Mouse (Mus musculus): ENCODE results near the gene Zfp648.

The Zfp648 gene

DNA sequence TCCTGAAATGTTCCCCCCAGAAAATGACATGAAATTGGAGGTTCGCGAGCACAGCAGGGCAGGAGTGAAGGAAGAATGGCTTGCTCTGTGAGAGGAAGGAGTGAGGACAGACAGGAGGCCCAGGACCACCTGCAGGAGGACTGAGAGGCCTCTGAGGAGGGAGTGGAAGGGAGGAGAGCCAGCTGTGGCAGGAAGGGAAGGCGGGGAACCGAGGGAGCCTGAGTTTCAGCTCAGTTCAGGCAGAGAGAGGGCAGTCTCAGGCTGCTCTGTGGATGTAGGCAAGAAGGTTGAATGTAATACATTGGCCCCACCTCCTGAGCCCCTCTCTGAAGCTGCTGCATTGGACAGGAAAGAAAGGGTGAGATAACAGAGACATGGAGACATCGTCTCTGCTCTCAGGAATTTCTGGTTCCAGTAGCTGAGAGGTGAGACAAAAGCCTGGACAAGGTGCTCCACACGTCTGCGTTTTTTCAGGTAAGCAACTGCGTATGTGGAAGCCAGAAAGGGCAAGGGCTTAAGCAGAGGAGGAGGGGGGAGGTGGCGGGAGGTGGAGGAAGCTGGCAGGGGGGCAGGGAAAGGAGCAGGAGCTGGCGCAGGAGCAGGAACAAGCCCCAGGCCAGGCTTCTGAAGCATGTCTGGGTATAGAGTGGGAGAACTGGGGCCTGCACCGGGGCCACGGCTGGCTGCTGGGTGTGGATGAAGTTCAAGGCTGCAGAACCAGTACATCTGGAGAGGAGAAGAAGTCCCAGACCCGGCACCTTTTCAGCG is at the start of gene Zfp648:
Gene Zfp648 (plus strand): TSS at position 233 of the 768 bp plus-strand sequence.
- DNase-seq (ENCODE audit: low spot score in 2 of 2): no peak

DNA sequence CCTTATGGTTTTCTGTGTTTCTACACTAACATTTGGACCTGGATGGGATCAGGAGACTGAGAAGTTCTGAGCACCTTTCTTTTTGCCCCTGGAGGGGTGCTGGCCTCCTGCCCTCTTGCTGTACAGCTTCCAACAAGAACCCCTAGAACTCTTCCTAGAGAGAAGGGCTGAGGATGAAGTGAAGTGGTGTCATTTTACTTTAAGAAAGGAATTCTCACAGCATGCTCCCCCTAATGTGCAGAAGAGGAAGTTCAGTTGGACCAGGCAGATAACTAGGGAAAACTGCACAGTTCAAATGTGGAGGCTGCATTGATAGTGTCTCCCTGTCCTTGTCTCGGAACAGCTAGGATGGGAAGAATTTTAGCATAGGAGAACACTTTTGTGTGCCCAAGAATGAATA is 48.4 kb upstream of the Zfp648 start:
- DNase-seq (ENCODE audit: low spot score in 2 of 2): no peak

DNA sequence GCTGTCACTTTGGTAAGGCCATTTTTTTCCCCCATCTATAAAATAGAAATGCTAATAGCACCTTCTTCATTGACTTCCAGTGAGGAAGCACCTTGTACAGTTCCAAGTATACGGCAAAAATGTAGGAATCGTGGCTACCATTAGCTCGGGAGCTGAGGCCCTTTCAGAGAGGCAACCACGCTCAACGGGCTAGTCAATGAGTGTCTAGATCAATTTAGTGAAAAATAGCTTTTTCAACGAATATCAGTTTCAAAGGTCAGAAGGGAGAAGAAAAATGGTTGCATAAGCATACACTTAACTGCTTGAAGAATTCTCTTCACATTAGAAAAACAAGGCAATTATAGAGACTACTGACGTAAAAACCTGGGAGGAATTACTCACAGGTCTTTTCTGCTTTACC is 47.2 kb upstream of the Zfp648 start:
- no peak for DNase-seq (ENCODE audit: low spot score in 2 of 2)

DNA sequence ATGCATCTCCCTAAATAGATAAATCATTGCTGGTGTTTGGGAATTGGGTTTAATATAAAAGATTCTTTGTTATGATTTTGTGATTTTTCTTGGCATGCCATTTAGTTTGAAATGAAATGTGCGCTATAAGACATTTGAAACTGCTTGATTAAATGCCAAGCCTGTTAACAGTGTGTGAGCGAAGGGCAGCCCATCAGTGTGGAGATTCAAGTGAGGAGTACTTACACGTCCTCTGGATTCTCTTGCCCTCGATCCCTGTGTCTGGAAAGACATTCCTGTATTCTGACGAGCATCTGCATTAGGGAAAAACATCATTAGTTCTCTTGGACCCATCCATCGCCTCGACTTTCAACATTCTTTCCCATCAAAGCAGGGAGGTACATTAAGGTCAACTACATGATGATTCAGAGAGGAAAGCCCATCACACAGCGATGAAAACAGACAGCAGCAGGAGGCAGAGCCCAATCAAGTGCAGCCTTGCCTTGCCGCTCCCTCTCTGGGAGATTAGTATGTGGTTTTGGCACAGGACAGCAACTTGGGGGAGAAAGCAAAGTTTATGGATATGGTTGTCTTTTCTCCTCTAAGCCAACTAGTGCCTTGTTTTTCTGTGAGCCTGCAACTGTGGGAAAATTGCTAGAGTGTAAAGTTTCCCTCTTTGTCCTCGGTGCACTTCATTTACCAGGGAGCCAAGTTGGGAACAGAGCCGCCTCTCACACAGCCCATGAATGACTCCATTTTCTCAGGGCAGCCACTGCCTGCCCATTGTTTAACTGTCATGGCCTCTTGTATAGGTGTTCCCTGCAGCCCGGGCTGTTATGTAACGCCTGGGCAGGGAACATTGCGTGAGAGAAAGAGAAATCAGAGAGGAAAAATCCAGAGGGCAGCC is 44.6 kb upstream of the Zfp648 start:
- DNase-seq (ENCODE audit: low spot score in 2 of 2): peak in 1 of 2 experiments; percentile 34

DNA sequence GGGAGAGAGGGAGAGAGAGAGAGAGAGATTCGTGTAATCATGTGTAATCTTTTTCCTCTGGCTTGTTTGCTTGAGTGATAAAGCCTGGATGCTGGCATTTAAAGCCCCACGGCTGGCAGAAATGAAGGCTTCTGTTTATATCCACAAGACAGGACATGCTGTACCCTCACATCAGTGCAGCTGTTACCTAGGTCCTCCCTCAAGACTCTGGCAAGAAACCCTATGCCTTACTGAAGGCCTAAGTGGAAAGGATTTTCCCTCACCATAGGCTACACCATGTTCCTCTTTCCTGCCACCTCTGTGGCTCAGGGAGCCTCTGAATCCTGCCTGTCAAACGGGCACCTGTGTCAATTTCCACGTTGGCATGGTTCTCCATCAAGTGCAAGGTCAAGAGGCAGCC is 43.9 kb upstream of the Zfp648 start:
- peak in 1 of 2 experiments; percentile 28 for DNase-seq (ENCODE audit: low spot score in 2 of 2)

DNA sequence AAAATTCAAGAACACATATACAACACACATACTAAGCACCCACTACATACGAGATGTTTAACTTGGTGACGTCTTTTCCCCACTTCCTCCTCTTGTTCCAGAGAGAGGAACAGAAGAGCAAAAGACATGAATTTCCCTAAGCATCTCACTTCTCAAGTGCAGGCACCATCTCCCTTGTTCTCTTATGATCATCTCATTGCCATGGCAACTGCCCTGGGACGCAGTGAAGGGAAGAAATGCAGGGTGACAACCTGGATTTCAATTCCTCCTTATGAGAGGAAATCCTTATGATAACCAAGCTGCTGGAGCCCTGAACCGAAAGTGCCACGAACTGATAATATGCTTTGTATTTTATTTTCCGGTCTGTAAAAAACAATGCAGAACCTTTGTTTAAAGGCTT is 33.3 kb upstream of the Zfp648 start:
- DNase-seq (ENCODE audit: low spot score in 2 of 2): no peak

DNA sequence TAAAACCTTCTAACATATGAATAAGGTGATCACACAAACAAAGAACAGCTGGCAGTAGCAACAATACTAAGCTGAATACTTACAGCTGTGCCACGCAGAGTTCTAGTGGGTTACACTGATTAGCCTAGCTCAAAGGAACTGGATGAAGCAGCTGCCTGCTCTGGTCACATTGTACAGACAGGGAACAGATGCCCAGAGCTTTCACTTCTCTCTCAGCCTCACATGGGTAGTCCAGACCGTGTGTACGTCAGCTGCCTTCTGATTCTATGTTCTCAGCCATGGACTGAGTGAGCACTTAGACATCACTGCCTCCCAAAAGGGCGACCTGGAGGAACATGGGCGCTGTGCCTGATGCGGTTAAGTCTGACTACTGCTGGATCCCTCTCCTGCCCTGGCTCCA is 25.7 kb upstream of the Zfp648 start:
- no peak for DNase-seq (ENCODE audit: low spot score in 2 of 2)

DNA sequence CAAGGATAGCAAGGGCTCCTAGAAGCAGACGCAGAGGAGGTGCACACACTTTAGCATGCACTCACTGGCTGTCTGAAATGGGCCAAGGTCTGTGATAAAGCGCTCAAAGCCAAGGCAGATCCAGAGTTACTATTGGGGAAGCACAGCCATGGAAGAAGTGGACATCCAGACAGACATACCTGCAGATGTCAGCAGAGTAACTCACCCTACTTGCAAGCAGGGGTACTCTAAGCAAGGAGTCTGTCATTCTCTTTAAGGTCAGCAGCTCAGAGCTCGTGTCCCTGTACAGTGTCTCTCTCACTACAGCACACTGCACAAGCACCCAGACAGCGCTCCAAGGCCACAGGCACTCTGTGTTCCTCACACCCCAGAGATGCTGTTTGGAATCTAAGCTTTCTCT is 23.2 kb upstream of the Zfp648 start:
- no peak for DNase-seq (ENCODE audit: low spot score in 2 of 2)

DNA sequence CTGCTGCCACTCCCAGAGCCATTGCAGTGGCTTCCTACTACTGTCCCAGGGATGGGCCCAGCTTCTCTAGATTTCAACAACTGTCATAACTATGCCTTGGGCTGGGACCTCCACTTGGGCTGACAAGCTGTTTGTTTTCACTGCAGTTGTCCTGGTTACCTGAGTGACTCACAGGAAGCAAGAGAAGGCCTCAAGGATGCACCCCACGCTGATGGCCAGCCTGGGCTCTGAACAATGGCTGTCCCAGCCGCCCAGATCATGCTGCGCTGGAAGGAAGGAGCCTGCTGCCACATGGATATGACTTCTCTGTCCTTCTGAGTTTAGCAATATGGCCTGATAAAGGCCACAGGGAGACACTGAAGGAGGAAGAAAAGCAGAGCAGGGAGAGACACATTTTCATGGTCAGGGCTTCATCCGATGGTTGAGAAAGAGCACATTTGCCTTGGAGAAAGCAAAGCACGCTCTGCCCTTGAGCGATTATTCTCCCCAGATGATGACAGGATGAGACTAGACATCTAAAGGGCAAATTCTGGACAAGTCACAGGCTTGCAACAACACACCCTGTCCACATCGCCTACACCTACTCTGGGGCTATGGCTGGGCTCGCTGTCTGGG is 22.3 kb upstream of the Zfp648 start:
- DNase-seq (ENCODE audit: low spot score in 2 of 2): no peak

DNA sequence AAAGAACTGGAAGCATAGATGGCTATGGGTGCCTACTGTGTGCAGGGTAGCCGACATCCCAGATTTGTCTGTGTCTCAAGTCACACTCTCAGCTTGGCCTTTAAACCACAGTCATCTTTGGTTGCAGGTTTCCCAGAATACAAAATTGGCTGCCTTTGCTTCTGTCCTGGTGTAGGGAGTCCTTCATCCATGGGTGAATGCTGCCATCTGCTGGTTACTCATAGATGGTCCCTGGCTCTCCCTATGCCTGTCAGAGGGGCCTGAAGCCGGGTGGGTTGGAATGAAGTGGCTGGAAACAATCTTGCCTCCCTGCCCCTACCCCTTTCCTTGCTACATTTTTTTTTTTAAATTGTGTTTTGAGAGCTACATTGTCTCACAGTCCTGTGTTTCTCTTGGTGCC is 20.0 kb upstream of the Zfp648 start:
- peak; percentile 64 to 77 for DNase-seq (ENCODE audit: low spot score in 2 of 2)

DNA sequence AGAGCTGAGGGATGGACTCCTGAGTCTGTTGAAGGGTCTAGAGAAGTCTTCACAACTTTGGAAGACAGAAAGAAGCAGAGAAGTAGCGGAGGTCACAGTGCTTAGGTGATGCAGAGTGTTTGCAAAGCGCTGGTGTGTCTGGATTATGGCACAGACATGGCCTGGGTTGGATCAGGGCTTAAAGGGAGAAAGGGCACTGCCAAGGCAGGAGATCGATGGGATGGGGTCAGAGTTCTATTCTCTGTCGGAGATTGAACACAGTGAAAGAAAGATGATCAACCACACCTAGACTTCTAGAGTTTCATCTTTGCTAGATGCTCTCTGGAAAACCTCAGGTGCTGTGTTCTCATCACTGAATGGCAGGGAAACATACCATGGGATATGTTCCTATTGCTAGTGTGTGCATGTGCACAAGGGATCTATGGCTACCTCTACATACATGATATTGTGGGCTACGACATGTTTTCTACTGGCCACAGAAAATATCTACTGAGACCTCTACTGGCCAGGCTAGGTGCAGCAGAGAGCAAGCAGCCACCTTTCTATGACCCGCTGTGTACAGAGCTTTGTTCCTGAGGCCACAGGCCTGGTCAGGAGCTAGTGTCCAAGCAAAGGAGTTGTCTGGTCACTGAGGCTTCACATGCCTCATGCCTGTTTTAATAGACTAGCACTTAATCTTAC is 18.5 kb upstream of the Zfp648 start:
- no peak for DNase-seq (ENCODE audit: low spot score in 2 of 2)

DNA sequence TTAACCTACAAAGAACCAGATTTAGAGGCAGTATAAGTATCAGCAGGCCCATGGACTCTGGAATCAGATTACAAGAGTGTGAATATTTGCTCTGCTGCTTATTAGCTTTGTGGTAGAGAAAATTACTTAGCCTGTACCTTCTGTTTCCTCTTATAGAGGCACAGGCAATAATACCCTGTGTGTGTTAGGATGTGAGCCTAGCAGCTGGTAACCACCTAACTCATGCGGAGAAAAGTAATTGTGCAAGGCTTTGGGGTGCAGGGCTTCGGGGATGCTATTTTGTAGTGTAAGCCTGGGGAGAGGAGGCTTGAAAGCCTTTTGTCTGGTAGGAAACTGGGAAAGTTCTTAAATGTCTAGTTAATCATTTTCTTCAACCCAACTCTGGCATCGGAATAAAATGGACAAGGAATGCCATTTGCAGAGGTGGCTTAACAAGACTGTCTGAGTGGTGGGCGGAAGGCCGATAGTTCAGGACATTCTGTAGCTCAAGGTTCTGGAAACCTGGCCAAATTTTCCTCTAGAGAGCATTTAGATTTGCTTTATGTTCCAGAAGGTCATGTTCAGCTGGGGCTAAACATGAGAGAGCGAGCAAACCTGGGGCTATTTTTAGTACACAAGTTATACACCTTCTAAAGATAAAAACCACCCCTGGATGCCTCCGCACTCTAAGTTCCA is 17.8 kb upstream of the Zfp648 start:
- no peak for DNase-seq (ENCODE audit: low spot score in 2 of 2)

DNA sequence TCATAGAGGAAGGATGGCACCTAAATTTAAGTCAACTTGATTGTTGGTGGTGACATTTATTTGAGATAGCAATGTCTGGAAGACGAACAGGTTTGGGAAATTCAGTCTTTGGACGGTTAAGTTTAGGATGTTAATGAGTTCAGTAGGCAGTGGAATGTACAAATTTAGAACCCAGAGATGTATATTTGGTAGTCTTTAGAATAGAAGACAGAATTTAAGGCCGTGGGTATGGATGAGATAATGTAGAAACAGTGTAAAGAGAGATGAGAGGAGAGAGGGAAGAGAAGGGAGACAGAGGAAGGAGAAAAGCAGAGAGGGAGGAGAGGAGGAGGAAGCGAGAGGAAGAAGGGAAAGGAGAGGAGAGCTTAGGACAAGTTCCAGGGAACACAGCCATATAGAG is 12.8 kb upstream of the Zfp648 start:
- DNase-seq (ENCODE audit: low spot score in 2 of 2): no peak

DNA sequence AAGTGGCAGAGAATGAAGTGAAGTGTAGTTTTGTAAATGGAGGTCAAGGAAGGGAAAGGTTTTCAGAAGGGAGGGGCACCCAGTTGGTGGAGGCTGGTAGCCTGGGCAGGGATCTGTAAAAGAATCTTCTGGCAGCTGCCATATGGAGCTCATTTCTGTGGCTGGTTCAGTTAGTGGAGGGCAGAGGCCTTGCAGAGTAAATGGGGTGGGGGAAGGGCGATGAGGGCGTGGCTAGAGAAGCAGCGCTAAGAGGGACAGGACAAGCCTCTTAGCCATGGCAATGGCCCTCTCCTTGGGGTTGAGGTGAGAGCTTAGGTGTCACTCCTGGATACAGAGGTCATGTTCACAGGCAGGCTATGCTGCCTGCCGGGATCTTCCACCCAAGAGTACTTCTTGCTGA is 12.4 kb upstream of the Zfp648 start:
- no peak for DNase-seq (ENCODE audit: low spot score in 2 of 2)

DNA sequence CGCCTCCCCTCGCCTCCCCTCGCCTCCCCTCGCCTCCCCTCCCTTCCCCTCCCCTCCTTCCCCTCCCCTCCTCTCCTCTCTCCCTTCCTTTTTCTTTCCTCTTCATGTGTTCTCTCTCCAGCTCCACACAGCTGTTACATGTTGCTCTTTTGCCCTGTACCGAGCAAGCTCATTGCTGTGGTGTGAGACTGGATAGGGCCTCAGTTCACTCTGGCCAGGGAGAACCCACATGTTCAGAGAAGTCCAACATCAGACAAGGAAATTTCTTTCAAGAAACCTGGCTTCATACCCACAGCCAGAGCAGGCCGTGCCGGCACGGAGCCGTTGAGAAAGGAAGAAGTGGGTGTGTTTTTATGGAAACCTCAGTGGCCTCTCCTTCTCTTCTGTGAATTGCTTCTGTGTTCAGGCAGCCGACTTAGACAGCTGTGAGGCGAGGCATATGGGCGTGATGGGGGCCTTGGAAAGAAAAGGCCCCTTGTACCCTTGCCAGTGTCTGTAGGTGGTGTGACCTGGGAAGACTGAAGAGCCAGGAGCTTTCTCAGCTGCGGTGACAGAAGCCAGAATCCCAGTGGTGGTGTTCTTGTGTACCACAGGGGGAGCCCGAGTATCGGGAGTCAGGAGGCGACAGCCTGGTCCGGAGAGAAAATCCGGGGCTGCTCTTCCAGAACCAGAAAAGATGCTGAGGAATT is 11.0 kb upstream of the Zfp648 start:
- peak in 1 of 2 experiments; percentile 15 for DNase-seq (ENCODE audit: low spot score in 2 of 2)

DNA sequence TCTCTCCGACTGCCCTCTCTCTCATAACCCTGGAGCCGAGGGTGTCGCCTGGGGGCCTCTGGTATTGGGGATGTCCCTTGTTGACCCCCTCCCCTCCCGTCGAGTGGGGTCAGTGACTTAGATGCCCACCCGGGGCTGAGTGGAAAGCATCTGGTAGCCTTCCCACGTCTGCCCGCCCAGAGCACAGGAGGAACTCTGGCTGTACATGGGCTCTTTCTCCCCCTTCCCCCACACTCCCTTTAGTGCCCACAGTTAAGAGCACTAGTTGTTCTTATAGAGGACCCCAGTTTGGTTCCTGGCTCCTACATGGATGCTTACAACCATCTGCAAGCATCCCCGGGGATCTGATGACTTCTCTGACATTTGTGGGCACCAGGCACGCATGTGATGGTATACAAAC is 2.1 kb upstream of the Zfp648 start:
- DNase-seq (ENCODE audit: low spot score in 2 of 2): no peak

DNA sequence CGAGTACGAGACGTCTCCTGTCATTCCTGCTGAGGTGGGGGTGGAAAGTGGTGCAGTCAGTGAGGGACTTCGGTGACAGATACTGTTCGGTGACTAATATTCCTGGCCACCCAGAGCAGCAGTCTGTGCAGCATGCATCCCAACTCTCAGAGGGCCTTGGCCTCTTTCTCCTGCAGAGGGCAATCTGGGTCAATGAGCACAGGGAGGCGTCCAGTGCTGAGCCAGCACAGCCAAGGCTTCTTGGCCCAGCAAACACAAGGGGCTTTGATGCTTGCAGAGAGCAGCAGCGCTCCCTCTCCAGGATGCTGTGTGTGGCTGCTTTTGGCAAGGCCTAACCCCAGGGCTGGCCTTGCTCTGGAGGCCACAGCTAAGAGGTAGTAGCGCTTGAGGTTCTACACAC is 1.6 kb downstream of the Zfp648 start:
- no peak for DNase-seq (ENCODE audit: low spot score in 2 of 2)

DNA sequence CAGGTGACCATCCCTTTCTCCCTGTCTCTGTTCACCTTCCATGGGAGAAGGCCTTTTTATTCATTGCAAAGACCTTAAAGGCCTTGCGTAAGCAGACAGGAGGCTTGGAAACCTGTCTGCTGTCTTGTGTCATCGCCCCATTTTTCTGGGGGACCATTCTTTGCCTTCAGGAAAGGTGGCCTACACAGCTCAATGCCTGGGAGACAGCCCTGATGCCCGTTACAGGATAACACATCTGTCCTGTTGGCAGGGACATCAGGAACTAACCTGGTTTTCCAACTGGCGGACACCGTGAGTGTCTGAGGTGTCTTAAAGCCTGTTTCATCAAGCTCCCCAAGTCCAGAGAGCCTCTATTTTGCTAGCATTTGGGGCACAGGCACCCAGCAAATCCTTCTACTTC is 2.4 kb downstream of the Zfp648 start:
- no peak for DNase-seq (ENCODE audit: low spot score in 2 of 2)

DNA sequence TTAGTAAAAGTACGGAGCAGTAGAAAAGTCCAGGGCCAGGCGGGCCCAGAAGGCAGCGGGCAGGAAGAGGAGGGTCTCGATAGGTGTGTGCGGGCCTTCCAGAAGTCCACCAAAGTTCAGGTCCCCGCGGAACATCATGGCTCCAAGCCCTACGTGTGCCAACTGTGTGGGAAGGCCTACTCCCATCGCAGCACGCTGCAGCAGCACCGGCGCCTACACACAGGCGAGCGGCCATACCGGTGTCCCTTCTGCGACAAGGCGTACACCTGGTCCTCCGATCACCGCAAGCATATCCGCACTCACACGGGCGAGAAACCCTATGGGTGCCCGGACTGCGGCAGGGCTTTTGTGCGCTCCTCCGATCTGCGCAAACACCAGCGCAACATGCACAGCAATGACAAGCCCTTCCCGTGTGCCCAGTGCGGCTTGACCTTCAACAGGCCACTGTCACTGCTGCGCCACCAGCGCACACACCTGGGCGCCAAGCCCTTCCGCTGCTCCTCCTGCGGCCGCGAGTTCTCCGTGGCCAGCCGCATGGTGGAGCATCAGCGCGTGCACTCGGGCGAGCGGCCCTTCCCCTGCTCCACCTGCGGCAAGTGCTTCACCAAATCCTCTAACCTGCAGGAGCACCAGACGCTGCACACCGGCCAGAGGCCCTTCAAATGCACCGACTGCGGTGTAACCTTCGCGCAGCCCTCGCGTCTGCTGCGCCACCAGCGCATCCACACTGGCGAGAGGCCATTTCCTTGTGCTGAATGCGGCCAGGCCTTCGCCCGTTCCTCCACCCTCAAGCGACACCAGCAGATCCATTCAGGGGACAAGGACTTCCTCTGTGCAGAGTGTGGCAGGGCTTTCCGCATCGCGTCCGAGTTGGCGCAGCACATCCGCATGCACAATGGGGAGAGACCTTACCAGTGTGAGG is 3.9 kb downstream of the Zfp648 start:
- no peak for DNase-seq (ENCODE audit: low spot score in 2 of 2)

DNA sequence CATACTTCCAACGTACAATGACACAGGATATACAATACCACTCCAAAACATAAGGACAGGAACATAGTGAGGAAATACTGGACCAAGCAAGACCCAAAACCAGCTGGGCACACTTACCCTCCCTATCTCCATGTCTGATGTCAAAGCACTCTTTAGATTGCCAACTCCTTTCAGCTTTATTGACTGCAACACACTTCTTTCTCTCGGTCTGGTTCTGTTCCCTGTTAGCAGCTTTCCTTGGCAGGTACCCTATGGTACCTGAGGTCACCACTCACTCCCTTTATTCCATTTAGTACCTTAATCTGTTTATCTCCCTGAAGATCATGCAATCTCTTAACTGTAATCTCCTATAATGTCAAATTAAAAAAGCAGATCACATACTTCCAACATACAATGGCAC is 19.0 kb downstream of the Zfp648 start:
- no peak for DNase-seq (ENCODE audit: low spot score in 2 of 2)

Measured in urinary bladder, postnatal 36 days (tissue).